Mouse (Mus musculus) liver, adult 2 months (tissue): Measurements from ENCODE around the gene Marc1.

ENCODE experiments used
- CTCF ChIP-seq: fragments of 200-500 bp; IDR thresholded peaks from 2 replicates; pipeline ENCODE4 v1.5.1; 2011; ENCODE audit warnings: low read depth, low read length, control low read depth
- POLR2A ChIP-seq: fragments of 200-500 bp; IDR thresholded peaks from 2 replicates; pipeline ENCODE4 v1.6.1; 2011; ENCODE audit warnings: low read length, control low read depth; ENCODE audit not compliant: insufficient read depth; ENCODE audit errors: extremely low read depth

- TF ChIP-seq POLR2A (no peak), CTCF (no peak)
Measured at GRCm38 (mm10) chr1:184860276-184860675, 49.2 kb upstream of the Marc1 start.
